Mouse (Mus musculus) brown adipose tissue, adult 24 weeks (tissue): Measurements from ENCODE around the gene Adamts6. TPM values are rescaled to one million over a fixed set of nuclear protein-coding genes. Genes with fewer than 3 reads are reported as not detected.
A peak's percentile ranks its signal among the peaks of the same experiment; 100 is the strongest.

ENCODE experiments used
- H3K27ac ChIP-seq: fragments of 200-500 bp; replicated peaks from 2 replicates; pipeline ENCODE4 v1.5.1; 2012; ENCODE audit warnings: low read depth, mild to moderate bottlenecking, low read length
- H3K4me1 ChIP-seq: fragments of 200-500 bp; 2 replicates; pipeline ENCODE4 v1.6.1; 2012; ENCODE audit warnings: low read length, mixed read lengths; ENCODE audit not compliant: control insufficient read depth, insufficient read depth, insufficient read length
- H3K4me3 ChIP-seq: fragments of 200-500 bp; 2 replicates; pipeline ENCODE4 v1.5.1; 2012; ENCODE audit warnings: low read depth, mild to moderate bottlenecking, low read length, moderate library complexity; ENCODE audit not compliant: insufficient read depth
- polyA plus RNA-seq: library from polyadenylated mRNA; stranded (reverse); fragments of >200 nt; gene quantifications from 2 replicates; pipeline ENCODE4 v1.2.4, GENCODE M21; 2012; ENCODE audit not compliant: missing spikeins, insufficient read depth, insufficient read length

Gene Adamts6
- polyA plus RNA-seq, 1 experiment, result 1.5 TPM

DNA sequence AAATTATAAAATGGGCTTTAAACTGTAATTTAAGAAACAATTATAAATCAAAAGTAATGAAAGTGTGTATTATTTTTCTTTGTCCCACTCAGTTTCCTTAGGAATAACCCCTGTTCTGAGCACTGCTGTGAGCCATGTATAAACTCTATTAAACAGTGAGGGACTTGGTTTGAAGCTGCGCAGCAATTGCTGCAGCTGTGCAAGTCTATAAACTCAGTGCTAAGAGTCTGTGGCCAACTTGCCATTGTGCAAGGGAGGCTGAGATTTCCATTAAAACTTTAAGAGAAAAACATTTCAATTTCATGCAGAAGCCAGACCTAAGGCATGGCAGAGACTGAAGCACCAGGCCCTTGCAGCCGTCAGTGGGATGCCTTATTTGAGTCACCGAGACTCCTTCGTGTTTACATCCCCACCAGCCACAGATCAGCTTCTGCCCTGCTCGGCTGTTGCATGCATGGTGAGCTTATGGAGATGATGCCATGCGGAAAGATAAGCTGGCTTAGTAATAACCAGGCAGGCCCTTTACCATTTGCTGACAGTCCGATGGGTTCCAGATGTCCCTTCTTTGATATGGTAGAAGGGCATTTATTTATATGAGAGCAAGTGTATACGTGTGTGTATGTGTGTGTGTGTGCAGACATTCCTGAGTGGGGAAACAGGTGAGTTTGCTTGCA is 206.7 kb downstream of the Adamts6 start:
- H3K4me1 ChIP-seq, result no peaks in the 10 kb centered on the region
- H3K27ac ChIP-seq, result no peak overlapping the region
- H3K4me3 ChIP-seq, result no peak overlapping the region

DNA sequence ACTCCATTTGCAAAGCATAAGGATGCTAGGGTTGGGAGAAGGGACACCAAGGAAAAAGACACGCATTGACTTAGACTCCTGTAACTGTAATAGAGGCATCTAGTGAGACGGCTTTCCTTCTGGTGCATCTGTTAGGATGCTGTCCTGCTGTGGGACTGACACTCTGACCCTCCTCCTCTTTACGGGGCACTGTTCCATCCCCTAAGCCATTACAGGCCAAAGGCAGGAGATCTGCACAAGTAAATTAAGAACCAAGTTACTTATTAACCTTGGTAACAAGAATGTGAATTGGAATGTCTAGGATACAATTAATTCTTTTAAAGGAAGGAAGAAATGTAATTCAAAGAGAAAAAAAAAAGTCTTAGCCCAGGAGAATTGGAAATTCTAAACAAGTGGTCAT is 210.0 kb downstream of the Adamts6 start:
- no peaks in the 10 kb centered on the region for H3K4me1 ChIP-seq
- no peak overlapping the region for H3K27ac ChIP-seq
- no peak overlapping the region for H3K4me3 ChIP-seq

DNA sequence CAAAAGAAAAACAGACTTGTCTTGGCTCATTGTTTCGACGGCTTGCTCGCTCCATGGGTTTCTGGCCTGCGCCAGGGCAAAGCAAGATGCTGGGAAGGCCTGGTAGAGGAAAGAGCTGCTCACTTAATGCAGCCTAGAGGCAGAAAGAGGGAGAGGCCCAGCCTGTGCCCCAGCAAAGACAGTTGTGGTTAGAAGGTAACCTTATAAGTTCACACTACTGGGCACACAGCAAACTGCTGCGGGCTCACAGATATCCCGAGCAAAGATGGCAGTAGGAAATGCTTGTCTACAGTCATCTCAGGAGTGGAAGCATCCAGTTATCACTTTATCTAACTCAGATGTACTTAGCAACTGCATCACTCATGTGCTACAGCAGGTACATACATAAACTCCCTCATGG is 211.0 kb downstream of the Adamts6 start:
- H3K4me1 ChIP-seq, result no peaks in the 10 kb centered on the region

DNA sequence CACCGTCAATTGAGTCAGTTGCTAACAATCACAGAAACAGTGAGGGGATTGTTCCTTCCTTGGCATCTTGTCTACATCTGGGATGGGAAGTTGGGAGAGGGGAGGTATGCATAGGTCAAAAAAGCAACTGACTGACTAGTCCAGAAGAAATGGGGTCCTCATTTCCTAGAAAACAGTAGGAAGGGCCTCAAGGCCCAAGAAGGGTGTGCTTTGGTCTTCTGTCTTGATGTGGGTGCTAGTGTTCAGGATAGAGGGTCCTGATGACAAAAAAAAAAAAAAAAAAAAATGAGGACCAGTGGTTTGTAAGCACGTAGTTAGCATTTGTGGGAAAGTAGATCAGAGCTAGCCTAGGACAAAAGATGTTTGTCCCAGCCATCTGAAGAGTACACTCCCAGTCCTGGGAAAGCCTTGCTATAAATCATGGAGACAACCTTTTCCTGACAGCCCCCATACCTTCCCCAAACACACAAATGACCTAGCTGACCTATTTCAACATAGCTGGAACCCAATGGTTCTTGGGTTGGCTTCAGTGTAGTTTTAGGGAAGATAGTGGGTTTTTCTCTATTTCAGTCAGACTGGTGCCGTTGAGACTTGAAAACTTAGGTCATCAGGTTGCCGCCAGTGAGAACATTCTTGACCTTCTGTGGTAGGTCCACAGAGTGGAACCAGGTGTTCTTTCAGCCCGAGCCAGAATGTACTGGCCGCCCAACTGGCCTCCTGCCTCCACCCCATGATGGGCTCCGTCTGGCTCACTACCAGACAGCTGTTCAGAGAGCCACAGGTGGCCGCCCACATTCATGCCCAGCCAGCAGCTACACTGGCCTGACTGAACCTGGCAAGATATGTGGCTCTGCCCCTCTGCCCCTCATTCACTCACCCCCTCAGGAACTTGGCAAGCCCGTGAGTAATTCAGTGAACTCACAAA is 211.7 kb downstream of the Adamts6 start:
- no peaks in the 10 kb centered on the region for H3K4me1 ChIP-seq
- H3K27ac ChIP-seq, result no peak overlapping the region
- H3K4me3 ChIP-seq, result no peak overlapping the region

More for the DNA sequence above, 211.0 kb downstream of the Adamts6 start:
- Histone ChIP-seq H3K4me3 (no peak overlapping the region), H3K27ac (no peak overlapping the region)

DNA sequence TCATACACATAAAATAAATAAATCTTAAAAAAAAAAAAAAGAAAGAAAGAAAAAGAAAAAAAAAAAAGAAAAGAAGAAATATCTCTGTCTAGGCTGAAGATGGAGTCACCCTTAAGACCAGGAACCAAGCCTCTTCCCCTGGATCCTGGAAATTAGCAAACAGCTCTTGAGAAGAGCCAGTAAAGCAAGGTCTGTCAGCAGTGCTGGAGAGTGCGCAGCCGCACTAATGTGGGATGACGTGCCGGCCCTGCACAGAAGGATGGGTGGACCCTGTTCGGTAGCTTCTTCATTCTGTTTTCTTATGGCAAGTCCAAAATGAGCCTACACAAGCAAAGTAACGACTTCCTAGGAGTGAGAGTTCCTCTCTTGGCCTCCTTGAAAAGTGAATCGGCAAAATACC is 214.8 kb downstream of the Adamts6 start:
- no peak overlapping the region for H3K4me3 ChIP-seq
- H3K27ac ChIP-seq, result no peak overlapping the region
- H3K4me1 ChIP-seq, result no peaks in the 10 kb centered on the region

DNA sequence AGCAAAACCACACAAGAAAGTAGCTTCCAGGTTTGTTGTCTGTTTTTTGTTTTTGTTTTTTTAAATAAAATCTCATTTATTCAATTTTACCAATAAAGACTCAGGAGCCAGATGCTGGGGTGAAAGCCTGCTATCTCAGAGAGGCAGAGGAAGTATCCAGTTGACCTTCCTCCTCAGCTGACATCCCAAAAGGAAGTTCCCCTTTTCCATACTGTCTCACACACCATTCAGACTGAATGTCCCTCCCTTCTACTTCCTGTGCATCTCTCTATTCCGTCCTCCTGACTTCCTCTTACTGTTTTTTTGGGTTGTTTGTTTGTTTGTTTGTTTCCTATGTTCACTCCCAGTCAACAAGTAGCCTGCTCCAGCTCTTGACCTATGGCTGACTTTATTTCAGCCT is 216.4 kb downstream of the Adamts6 start:
- Histone ChIP-seq H3K4me3 (no peak overlapping the region), H3K4me1 (no peaks in the 10 kb centered on the region), H3K27ac (no peak overlapping the region)

DNA sequence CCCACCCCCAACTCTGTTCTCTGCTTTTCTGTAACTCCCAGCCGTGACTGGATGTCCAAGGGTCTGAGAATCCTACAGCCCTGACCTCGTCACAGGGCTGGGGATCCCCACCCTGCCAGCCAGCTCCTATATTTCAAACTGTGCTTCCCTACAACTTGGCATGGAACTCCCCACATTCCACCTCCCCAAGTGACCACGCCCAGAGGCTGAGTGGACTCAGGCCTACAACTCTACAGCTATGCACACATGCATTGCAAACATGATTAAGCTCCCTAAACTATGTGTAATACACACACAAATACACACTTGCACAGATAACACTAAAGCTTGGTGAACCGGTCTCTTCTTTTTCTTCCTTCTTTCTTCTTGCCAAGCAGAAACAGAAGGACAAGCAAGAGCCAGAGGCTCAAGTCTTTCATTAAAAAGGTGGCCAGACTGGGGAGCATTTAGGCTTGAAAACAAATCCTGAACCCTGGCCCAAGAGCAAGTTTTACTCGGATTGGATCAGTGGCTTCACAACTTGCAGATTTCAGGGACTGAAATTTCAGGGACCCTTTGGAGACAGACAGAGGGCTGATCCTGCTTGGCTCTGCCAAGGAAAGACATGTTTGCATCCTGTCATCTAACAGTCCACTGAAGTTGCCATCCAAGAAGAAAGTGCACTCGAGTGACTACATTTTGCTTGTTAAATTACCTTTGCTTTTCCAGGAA is 218.7 kb downstream of the Adamts6 start:
- H3K4me3 ChIP-seq, result no peak overlapping the region
- H3K27ac ChIP-seq, result no peak overlapping the region
- H3K4me1 ChIP-seq, result no peaks in the 10 kb centered on the region

DNA sequence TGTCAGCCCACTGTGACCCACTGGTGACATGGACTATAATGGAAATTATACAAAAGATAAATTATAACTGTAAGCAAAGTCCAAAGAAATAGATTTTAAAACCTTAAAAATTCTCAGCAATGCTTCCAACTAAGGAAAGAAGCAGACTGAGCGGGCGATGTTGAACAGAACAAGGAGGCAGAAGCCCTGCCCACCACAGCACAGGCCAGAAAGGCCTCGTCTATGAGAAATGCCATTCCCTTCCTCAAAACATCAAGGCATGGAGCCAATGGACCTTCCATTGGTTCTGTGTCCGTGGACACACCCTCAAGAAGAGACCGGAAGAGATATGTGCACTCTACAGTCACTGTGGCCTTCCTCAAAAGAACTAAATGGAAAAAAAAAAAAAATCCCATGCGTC is 220.0 kb downstream of the Adamts6 start:
- Histone ChIP-seq H3K4me3 (no peak overlapping the region), H3K4me1 (no peaks in the 10 kb centered on the region), H3K27ac (no peak overlapping the region)

DNA sequence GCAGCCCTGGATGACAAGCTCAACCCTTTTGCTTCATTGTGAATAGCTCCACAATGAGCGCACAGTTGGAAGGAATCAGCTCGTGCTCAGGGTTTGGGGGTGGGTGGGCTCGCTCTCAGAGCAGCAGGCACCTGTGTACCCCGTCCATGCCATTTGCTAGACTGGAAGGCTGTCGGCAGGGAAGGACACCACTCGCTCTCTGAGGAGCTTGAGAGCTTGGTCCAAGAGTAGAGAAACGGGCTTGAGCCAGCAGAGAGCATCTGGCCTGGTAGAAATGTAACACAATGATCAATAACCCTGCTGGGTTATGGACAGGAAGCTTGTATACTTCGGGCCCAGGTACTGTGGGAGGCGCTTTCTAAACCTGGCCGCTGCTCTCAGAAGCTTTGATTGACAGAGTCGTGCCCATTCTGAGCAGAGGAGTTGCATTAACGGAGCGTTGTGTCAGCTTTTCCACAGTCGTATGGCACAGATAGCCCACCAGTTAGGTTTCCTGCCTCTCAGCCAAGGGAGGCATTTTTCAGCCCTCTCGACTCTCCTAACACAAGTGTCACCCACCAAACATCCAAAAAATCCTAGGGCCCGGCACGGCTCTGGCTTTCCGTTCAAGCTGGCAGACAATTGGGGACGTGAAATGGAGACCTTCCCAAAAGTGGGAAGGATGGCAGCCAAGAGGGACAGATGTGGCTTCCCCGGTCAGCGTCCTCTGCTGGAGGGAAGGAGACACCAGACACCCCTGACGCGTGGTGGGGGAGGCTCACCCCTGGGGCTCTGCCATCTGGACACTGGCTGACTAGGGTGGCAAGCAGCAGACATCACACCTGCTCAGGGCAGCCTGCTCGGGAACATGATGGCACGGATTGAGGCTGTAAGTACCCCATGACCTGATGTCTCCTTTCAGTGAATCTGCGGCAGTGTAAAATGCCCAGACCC is 222.2 kb downstream of the Adamts6 start:
- Histone ChIP-seq H3K4me1 (no peaks in the 10 kb centered on the region), H3K27ac (no peak overlapping the region), H3K4me3 (no peak overlapping the region)

DNA sequence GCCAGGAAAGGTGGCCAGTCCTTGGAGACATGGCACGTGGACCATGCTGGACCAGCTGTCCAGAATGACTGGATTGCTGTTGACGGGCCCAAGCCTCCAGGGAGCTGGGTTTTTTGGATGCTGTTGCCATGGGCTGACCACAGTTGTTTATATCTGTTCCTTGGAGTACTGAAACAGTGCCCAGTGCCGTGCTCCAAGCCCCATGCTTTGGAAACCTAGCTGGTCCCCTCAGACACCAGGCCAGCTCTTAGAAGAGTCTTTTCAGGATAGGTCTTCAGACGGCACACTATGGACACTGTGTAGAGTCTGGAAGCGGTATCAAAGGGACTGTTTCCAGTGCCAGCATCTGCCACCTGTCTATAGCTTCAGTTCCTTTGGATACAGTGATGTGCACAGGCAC is 223.1 kb downstream of the Adamts6 start:
- Histone ChIP-seq H3K4me3 (no peak overlapping the region), H3K27ac (no peak overlapping the region)

DNA sequence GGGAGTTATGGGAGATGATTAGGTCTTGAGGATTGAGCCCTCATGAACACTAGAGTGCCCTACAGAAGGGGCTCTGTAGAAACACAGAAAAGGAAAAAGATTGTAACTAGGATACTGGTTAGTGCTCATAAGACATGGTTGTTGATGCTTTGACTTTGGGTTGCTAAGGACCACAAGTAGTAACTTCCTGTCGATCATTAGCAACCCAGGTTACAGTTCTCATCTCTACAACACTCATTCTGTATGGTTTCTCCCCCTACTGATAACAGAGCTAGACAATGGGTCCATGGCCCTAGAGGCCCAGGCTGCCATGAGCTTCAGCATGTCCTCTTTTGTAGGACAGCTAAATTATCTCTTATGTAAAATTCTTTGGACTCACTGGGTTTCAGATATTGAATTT is 227.4 kb downstream of the Adamts6 start:
- Histone ChIP-seq H3K4me1 (peaks cover 6% of the 10 kb centered on the region), H3K27ac (no peak overlapping the region), H3K4me3 (no peak overlapping the region)

More for the DNA sequence above, 223.1 kb downstream of the Adamts6 start:
- H3K4me1 ChIP-seq, result no peaks in the 10 kb centered on the region

DNA sequence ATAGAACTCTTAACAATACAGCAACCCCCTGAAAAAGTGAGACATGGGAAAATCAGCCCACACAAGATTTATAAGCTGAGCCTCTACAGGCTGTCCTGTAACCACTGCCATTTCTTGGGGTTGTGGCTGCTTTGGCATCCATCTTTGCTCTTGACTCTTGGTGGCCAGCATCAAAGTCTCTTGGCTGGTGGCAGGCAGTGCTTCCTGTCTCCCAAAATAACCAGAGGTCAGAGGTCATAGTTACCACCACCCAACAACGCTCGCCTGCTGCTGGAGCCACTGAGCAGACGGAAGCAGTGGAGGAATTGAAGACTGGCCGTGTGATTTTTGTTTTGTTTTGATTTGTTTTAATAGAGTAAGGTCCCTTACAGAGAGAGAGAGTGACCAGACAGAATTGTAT is 228.5 kb downstream of the Adamts6 start:
- Histone ChIP-seq H3K27ac (no peak overlapping the region), H3K4me1 (peaks cover 6% of the 10 kb centered on the region), H3K4me3 (no peak overlapping the region)

DNA sequence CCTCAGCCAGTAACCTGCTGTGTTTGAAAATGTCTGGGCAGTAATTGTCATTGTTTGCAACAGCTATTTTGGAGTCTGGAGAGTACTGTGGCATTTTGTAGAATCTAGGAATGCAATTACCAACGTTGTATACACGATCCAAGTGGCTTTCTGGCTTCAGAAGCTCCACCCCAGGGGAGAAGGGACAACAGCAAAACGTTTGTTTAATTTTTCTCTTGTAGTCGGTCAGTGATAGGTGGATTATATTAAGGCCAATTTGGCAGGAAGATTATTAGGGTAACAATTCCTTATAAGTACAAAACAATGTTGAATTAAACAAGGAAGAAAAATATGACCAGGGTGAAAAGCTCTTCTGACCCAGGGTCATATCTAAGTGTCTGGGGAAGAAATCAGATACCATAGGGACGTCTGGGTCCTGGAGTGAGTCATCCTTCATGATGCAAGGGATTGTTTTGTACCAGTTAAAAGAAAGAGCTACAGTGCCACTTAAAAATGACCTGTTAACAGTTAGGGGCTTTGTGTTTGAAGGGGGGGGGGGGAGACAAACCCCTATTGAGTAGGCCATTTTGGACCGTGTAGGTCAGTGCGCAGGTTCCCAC is 229.2 kb downstream of the Adamts6 start:
- Histone ChIP-seq H3K27ac (no peak overlapping the region), H3K4me1 (peaks cover 6% of the 10 kb centered on the region), H3K4me3 (no peak overlapping the region)

DNA sequence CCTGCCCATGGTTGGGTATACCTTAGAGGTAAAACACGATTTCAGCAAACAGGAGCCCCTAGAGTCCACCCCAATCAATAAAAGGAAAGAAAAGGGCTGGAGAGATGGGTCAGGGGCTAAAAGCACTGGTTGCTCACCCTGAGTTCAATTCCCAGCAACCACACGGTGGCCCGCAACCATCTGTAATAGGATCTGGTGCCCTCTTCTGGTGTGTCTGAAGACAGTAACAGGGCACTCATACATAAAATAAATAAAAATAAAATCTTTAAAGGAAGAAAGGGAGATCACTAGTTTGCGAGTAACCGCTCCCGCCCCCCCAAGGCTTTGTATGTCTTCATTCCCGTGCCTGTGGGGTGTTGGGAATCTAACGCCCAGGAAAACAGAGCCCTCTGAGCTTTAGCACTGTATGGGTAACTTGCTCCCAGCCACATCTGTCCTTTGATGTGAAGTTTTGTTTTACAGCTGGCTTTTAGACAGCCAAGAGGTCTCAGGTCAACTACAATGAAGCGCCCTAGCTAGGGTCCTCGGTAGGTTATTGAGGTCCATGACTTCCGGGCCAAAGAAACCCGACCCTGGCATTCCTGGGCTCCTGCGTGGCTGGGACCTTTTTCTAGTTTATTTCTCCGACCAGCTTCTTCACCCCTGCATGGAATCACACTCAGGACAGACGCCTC is 230.1 kb downstream of the Adamts6 start:
- Histone ChIP-seq H3K4me1 (peaks cover 6% of the 10 kb centered on the region), H3K27ac (no peak overlapping the region; the same call in 1 of the 2 replicates), H3K4me3 (peak overlapping the region; percentile 13)
